Mouse (Mus musculus): ENCODE results near the gene Pmf1. TPM values are rescaled to one million over a fixed set of nuclear protein-coding genes. Genes with fewer than 3 reads are reported as not detected.

Pmf1 gene
- 87.0 and 99.7 TPM in 2 replicates for polyA plus RNA-seq (2014; fragmentation: Nextera tagmentation; extraction: Ambion mirVana)

- H3K27me3 ChIP-seq (replicated peaks; ENCODE audit: control insufficient read depth, insufficient read depth, low read length), result no peaks in the 10 kb centered on the region
- peak within 1 kb of the TSS; percentile 89 for H3K9ac ChIP-seq (ENCODE audit: low read depth, low read length)
- DNase-seq (ENCODE audit: low spot score), result peak; percentile 97
- H3K27ac ChIP-seq (replicated peaks; ENCODE audit: low read depth, low read length), result peak within 1 kb of the TSS; percentile 92
- under 1% methylated on average over 51 of the region's 54 CpGs for WGBS
- H3K4me2 ChIP-seq (ENCODE audit: low read depth, low read length), result peak within 1 kb of the TSS; percentile 61
- H3K4me1 ChIP-seq (ENCODE audit: control insufficient read depth, insufficient read depth, low read length), result peaks cover 12% of the 10 kb centered on the region
- no peaks in the 10 kb centered on the region for H3K9me3 ChIP-seq (ENCODE audit: control insufficient read depth, low read length)
- H3K4me3 ChIP-seq (ENCODE audit: low read depth, low read length), result peak within 1 kb of the TSS; percentile 66
- H3K36me3 ChIP-seq (ENCODE audit: control insufficient read depth, insufficient read depth, low read length), result peaks cover 33% of the 10 kb centered on the region
- ATAC-seq (ENCODE audit: low read depth), result peak; percentile 94
Measured at GRCm38 (mm10) chr3:88409741-88410644, at the start of gene Pmf1. Pmf1 (minus strand) TSS chr3:88410331.

- Histone ChIP-seq H3K36me3 (ENCODE audit: control insufficient read depth, insufficient read depth, low read length) (no peaks in the 10 kb centered on the region), H3K27ac (replicated peaks; ENCODE audit: low read depth, low read length) (no peak overlapping the region), H3K27me3 (replicated peaks; ENCODE audit: control insufficient read depth, insufficient read depth, low read length) (no peaks in the 10 kb centered on the region), H3K4me1 (ENCODE audit: control insufficient read depth, insufficient read depth, low read length) (peaks cover 23% of the 10 kb centered on the region), H3K4me3 (ENCODE audit: low read depth, low read length) (peak overlapping the region; percentile 20), H3K9ac (ENCODE audit: low read depth, low read length) (peak overlapping the region; percentile 31; the same call in 1 of the 2 replicates), H3K9me3 (ENCODE audit: control insufficient read depth, low read length) (no peaks in the 10 kb centered on the region), H3K4me2 (ENCODE audit: low read depth, low read length) (peak overlapping the region; percentile 49)
- ATAC-seq (ENCODE audit: low read depth), result peak; percentile 59; the same call in 1 of the 2 replicates
- DNase-seq (ENCODE audit: low spot score), result no peak
- WGBS, result under 1% methylated on average over 14 of the region's 14 CpGs
Measured at GRCm38 (mm10) chr3:88458778-88459219, 48.7 kb upstream of the Pmf1 start.

GRCm38 (mm10) chr3:88456746-88457532, 46.8 kb upstream of the Pmf1 start:
- no peak for ATAC-seq (ENCODE audit: low read depth)
- Histone ChIP-seq H3K36me3 (ENCODE audit: control insufficient read depth, insufficient read depth, low read length) (no peaks in the 10 kb centered on the region), H3K27me3 (replicated peaks; ENCODE audit: control insufficient read depth, insufficient read depth, low read length) (no peaks in the 10 kb centered on the region), H3K9me3 (ENCODE audit: control insufficient read depth, low read length) (no peaks in the 10 kb centered on the region), H3K4me3 (ENCODE audit: low read depth, low read length) (no peak overlapping the region), H3K4me1 (ENCODE audit: control insufficient read depth, insufficient read depth, low read length) (peaks cover 23% of the 10 kb centered on the region), H3K4me2 (ENCODE audit: low read depth, low read length) (no peak overlapping the region), H3K9ac (ENCODE audit: low read depth, low read length) (no peak overlapping the region), H3K27ac (replicated peaks; ENCODE audit: low read depth, low read length) (no peak overlapping the region)
- no peak for DNase-seq (ENCODE audit: low spot score)
- WGBS, result 77% methylated on average over 7 of the region's 7 CpGs

- WGBS, result 86% methylated on average over 8 of the region's 8 CpGs
- no peaks in the 10 kb centered on the region for H3K9me3 ChIP-seq (ENCODE audit: control insufficient read depth, low read length)
- no peak overlapping the region for H3K9ac ChIP-seq (ENCODE audit: low read depth, low read length)
- no peak overlapping the region for H3K27ac ChIP-seq (replicated peaks; ENCODE audit: low read depth, low read length)
- no peaks in the 10 kb centered on the region for H3K27me3 ChIP-seq (replicated peaks; ENCODE audit: control insufficient read depth, insufficient read depth, low read length)
- H3K4me3 ChIP-seq (ENCODE audit: low read depth, low read length), result no peak overlapping the region
- ATAC-seq (ENCODE audit: low read depth) (no peak), DNase-seq (ENCODE audit: low spot score) (no peak)
- H3K36me3 ChIP-seq (ENCODE audit: control insufficient read depth, insufficient read depth, low read length), result no peaks in the 10 kb centered on the region
- H3K4me1 ChIP-seq (ENCODE audit: control insufficient read depth, insufficient read depth, low read length), result peaks cover 21% of the 10 kb centered on the region
- no peak overlapping the region for H3K4me2 ChIP-seq (ENCODE audit: low read depth, low read length)
Measured at GRCm38 (mm10) chr3:88456313-88456712, 46.2 kb upstream of the Pmf1 start.

GRCm38 (mm10) chr3:88455588-88456264, 45.6 kb upstream of the Pmf1 start:
- Histone ChIP-seq H3K4me3 (ENCODE audit: low read depth, low read length) (no peak overlapping the region), H3K4me2 (ENCODE audit: low read depth, low read length) (peak overlapping the region; percentile 19; the same call in 1 of the 2 replicates), H3K27ac (replicated peaks; ENCODE audit: low read depth, low read length) (peak overlapping the region; percentile 57), H3K4me1 (ENCODE audit: control insufficient read depth, insufficient read depth, low read length) (peaks cover 17% of the 10 kb centered on the region), H3K27me3 (replicated peaks; ENCODE audit: control insufficient read depth, insufficient read depth, low read length) (no peaks in the 10 kb centered on the region), H3K36me3 (ENCODE audit: control insufficient read depth, insufficient read depth, low read length) (no peaks in the 10 kb centered on the region), H3K9ac (ENCODE audit: low read depth, low read length) (no peak overlapping the region), H3K9me3 (ENCODE audit: control insufficient read depth, low read length) (no peaks in the 10 kb centered on the region)
- ATAC-seq (ENCODE audit: low read depth), result peak; percentile 83
- peak; percentile 80 for DNase-seq (ENCODE audit: low spot score)
- WGBS, result 76% methylated on average over 18 of the region's 18 CpGs

- Histone ChIP-seq H3K4me3 (ENCODE audit: low read depth, low read length) (no peak overlapping the region), H3K4me1 (ENCODE audit: control insufficient read depth, insufficient read depth, low read length) (peaks cover 15% of the 10 kb centered on the region), H3K9ac (ENCODE audit: low read depth, low read length) (no peak overlapping the region), H3K36me3 (ENCODE audit: control insufficient read depth, insufficient read depth, low read length) (no peaks in the 10 kb centered on the region), H3K27me3 (replicated peaks; ENCODE audit: control insufficient read depth, insufficient read depth, low read length) (no peaks in the 10 kb centered on the region), H3K9me3 (ENCODE audit: control insufficient read depth, low read length) (no peaks in the 10 kb centered on the region), H3K27ac (replicated peaks; ENCODE audit: low read depth, low read length) (peak overlapping the region; percentile 57), H3K4me2 (ENCODE audit: low read depth, low read length) (peak overlapping the region; percentile 19; the same call in 1 of the 2 replicates)
- WGBS, result 53% methylated on average over 9 of the region's 9 CpGs
- ATAC-seq (ENCODE audit: low read depth) (peak; percentile 34; the same call in 1 of the 2 replicates), DNase-seq (ENCODE audit: low spot score) (no peak)
Measured at GRCm38 (mm10) chr3:88454762-88455587, 44.8 kb upstream of the Pmf1 start.

GRCm38 (mm10) chr3:88453986-88454385, 43.9 kb upstream of the Pmf1 start:
- no peak overlapping the region for H3K9ac ChIP-seq (ENCODE audit: low read depth, low read length)
- peaks cover 15% of the 10 kb centered on the region for H3K4me1 ChIP-seq (ENCODE audit: control insufficient read depth, insufficient read depth, low read length)
- H3K4me2 ChIP-seq (ENCODE audit: low read depth, low read length), result no peak overlapping the region

More at GRCm38 (mm10) chr3:88453986-88454385, 43.9 kb upstream of the Pmf1 start:
- no peaks in the 10 kb centered on the region for H3K9me3 ChIP-seq (ENCODE audit: control insufficient read depth, low read length)
- H3K36me3 ChIP-seq (ENCODE audit: control insufficient read depth, insufficient read depth, low read length), result no peaks in the 10 kb centered on the region
- ATAC-seq (ENCODE audit: low read depth) (no peak), DNase-seq (ENCODE audit: low spot score) (no peak)
- H3K27me3 ChIP-seq (replicated peaks; ENCODE audit: control insufficient read depth, insufficient read depth, low read length), result no peaks in the 10 kb centered on the region
- no peak overlapping the region for H3K4me3 ChIP-seq (ENCODE audit: low read depth, low read length)
- H3K27ac ChIP-seq (replicated peaks; ENCODE audit: low read depth, low read length), result no peak overlapping the region
- 64% methylated on average over 8 of the region's 8 CpGs for WGBS

All from embryonic facial prominence, embryonic 14.5 days (tissue).